Mouse (Mus musculus): ENCODE measurements around the gene Zfp454. TPM values are rescaled to one million over a fixed set of nuclear protein-coding genes. Genes with fewer than 3 reads are reported as not detected.

Gene Zfp454
- polyA plus RNA-seq (2012; rRNA removed), result 0.92 and 0.99 TPM in 2 replicates

DNA sequence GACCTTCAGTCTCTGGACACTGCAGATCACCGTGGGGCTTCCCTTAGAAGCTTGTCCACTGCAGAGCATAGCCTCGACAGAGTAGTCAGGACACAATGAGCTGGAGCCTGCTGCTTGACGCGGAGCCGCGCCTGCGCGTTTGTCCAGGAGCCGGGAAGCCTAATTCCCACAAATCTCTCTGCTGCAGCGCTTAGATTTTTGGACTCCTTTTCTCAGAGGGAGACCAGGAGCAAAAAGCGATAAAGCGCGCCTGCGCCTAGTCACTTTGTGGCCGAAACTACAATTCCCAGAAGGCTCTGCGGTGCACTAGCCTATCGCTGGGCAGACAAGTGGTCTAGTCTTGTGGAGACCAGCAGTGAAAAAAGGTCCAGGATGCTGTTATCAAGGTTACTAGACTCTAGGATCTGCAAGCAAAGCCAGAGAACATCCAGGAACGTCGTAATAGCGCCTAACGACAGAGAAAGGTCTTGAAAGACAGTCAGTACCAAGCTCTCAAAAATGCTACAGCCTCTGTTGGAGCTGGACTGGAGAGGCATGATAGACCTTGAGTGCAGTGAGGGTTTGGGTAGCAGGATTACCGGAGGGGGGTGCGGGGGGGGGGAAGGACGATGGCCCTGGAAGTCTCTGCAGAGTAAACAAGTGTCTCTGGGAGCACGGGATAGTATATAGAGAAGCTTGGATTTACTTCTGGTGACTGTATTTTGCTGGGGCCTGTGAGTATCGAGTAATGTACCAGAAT lies at the start of gene Zfp454:
TSS of gene Zfp454 (minus strand) at position 262 of the 739 bp plus-strand sequence.
- DNase-seq, result peak; percentile 94
- 7% methylated on average over 26 of the region's 26 CpGs for WGBS
- H3K4me3 ChIP-seq (ENCODE audit: insufficient read depth, low read depth, low read length), result peak within 1 kb of the TSS; percentile 47
- no peaks in the 10 kb centered on the region for H3K4me1 ChIP-seq (ENCODE audit: control insufficient read depth, insufficient read depth, low read length)
- TF ChIP-seq CTCF (conservative IDR thresholded peaks at IDR 0.05; ENCODE audit: insufficient read depth, insufficient read length, low read depth, low read length) (no peak), POLR2A (IDR thresholded peaks at IDR 0.05; ENCODE audit: low read depth, low read length) (peak; percentile 11)
- no peaks in the 10 kb centered on the region for H3K27me3 ChIP-seq (replicated peaks; ENCODE audit: control insufficient read depth, insufficient read depth, low read length)
- no peaks in the 10 kb centered on the region for H3K36me3 ChIP-seq (ENCODE audit: control insufficient read depth, insufficient read depth, low read length)
- H3K27ac ChIP-seq (ENCODE audit: insufficient read depth, low read depth, low read length), result no peak within 1 kb of the TSS

DNA sequence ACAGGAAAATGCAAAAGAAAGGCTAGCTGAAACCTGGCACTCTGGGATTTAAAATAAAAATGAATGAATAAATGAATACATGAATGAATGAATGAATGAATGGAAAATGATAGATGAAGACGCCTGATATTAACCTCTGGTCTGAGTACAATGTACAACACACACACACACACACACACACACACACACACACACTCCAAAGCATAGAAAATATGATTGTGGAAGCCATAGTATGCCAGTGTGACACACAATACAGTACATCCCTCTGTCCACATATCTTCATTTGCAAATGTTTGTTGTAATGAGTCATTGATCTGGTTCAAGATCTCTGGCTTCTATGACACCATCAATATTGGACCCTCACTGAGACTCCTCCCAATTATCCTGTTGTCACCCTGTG lies 44.6 kb upstream of the Zfp454 start:
- H3K27ac ChIP-seq (ENCODE audit: insufficient read depth, low read depth, low read length), result no peak overlapping the region
- no peak for TF ChIP-seq POLR2A (IDR thresholded peaks at IDR 0.05; ENCODE audit: low read depth, low read length)
- no peak for TF ChIP-seq CTCF (conservative IDR thresholded peaks at IDR 0.05; ENCODE audit: insufficient read depth, insufficient read length, low read depth, low read length)

DNA sequence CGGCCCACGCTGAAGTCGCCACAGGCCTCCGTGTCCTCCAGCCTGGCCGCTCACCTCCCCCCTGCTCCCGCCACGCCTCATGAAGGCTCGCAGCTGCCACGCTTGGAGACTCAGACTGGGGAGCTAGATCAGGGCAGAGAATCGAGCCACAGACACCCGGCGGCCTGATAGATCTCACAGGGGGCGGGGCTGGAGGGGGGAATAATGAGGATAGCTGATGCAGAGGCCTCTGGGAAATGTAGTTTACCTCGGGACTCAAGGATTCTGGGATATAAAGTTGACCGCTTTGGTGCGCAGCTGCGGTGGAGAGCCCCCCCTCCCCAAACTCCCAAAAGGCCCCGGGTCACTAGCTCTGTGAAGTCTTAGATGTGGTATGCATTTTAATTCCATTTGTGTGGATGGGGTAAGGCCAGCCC lies 44.0 kb upstream of the Zfp454 start, which contains the start of gene Zfp354b:
TSS of gene Zfp354b (minus strand) at position 183 of the 416 bp plus-strand sequence.
- peak; percentile 93 for DNase-seq
- TF ChIP-seq CTCF (conservative IDR thresholded peaks at IDR 0.05; ENCODE audit: insufficient read depth, insufficient read length, low read depth, low read length) (no peak), POLR2A (IDR thresholded peaks at IDR 0.05; ENCODE audit: low read depth, low read length) (no peak)
- Histone ChIP-seq H3K36me3 (ENCODE audit: control insufficient read depth, insufficient read depth, low read length) (no peaks in the 10 kb centered on the region), H3K4me1 (ENCODE audit: control insufficient read depth, insufficient read depth, low read length) (no peaks in the 10 kb centered on the region), H3K27ac (ENCODE audit: insufficient read depth, low read depth, low read length) (peak within 1 kb of the TSS; percentile 49; the same call in 1 of the 2 replicates), H3K27me3 (replicated peaks; ENCODE audit: control insufficient read depth, insufficient read depth, low read length) (no peaks in the 10 kb centered on the region), H3K4me3 (ENCODE audit: insufficient read depth, low read depth, low read length) (peak within 1 kb of the TSS; percentile 78)
- WGBS, result under 1% methylated on average over 18 of the region's 18 CpGs

More for the DNA sequence above, 44.6 kb upstream of the Zfp454 start:
- no peaks in the 10 kb centered on the region for H3K4me1 ChIP-seq (ENCODE audit: control insufficient read depth, insufficient read depth, low read length)
- DNase-seq, result no peak
- H3K36me3 ChIP-seq (ENCODE audit: control insufficient read depth, insufficient read depth, low read length), result no peaks in the 10 kb centered on the region
- 50% methylated on average over 1 of the region's 1 CpGs for WGBS
- H3K4me3 ChIP-seq (ENCODE audit: insufficient read depth, low read depth, low read length), result no peak overlapping the region
- H3K27me3 ChIP-seq (replicated peaks; ENCODE audit: control insufficient read depth, insufficient read depth, low read length), result no peaks in the 10 kb centered on the region

DNA sequence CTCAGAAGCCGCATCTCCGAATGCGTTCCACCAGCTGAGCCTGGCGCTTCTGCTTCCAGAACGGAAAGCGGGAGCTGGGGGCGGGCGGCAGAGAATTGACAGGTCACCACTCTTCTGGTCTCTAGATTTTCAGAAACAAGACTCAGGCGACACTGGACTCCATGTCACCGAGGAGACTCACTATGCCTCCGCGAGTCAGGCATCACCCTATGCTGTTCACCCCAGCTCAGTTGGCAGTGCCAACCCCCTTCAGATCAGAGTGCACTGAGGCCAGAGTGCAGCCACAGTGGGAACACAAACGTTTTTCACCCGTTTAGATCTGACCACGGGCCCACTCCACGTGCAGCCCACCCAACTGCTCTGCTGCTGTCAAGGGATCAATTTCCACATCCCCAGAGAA lies 43.6 kb upstream of the Zfp454 start:
- Histone ChIP-seq H3K36me3 (ENCODE audit: control insufficient read depth, insufficient read depth, low read length) (no peaks in the 10 kb centered on the region), H3K27me3 (replicated peaks; ENCODE audit: control insufficient read depth, insufficient read depth, low read length) (no peaks in the 10 kb centered on the region), H3K27ac (ENCODE audit: insufficient read depth, low read depth, low read length) (peak overlapping the region; percentile 49; the same call in 1 of the 2 replicates), H3K4me3 (ENCODE audit: insufficient read depth, low read depth, low read length) (peak overlapping the region; percentile 78), H3K4me1 (ENCODE audit: control insufficient read depth, insufficient read depth, low read length) (no peaks in the 10 kb centered on the region)
- 1% methylated on average over 16 of the region's 16 CpGs for WGBS
- no peak for TF ChIP-seq POLR2A (IDR thresholded peaks at IDR 0.05; ENCODE audit: low read depth, low read length)
- no peak for DNase-seq

DNA sequence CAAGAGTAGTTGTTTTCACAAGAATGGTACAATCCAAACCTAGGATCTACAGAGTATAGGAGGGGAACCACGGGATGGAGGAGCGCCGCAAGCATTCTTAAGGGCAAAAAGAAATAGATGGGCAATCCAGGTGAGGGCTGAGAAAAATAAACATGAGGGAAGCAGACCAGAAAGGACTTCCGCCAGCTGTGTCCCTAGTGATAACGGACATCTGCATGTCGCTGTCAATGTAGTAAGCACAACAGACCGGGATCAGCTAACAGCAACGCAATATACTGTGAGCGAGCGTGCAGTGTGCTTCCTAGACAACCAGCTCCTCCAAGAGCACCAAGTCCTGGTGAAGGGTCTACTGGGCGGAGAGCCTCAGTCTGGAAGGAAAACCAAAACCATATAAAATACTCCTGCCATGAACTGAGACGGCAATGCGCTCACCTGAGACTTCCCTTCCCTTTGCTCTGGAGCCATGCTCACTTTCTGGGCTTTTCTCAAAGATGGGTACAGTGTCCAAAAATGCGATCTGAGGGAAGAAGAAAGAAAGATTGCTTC lies 43.1 kb upstream of the Zfp454 start:
- DNase-seq, result no peak
- no peaks in the 10 kb centered on the region for H3K36me3 ChIP-seq (ENCODE audit: control insufficient read depth, insufficient read depth, low read length)
- 12% methylated on average over 14 of the region's 14 CpGs for WGBS
- H3K27ac ChIP-seq (ENCODE audit: insufficient read depth, low read depth, low read length), result no peak overlapping the region
- H3K4me1 ChIP-seq (ENCODE audit: control insufficient read depth, insufficient read depth, low read length), result no peaks in the 10 kb centered on the region
- H3K4me3 ChIP-seq (ENCODE audit: insufficient read depth, low read depth, low read length), result peak overlapping the region; percentile 78
- H3K27me3 ChIP-seq (replicated peaks; ENCODE audit: control insufficient read depth, insufficient read depth, low read length), result no peaks in the 10 kb centered on the region
- no peak for TF ChIP-seq POLR2A (IDR thresholded peaks at IDR 0.05; ENCODE audit: low read depth, low read length)
- no peak for TF ChIP-seq CTCF (conservative IDR thresholded peaks at IDR 0.05; ENCODE audit: insufficient read depth, insufficient read length, low read depth, low read length)

DNA sequence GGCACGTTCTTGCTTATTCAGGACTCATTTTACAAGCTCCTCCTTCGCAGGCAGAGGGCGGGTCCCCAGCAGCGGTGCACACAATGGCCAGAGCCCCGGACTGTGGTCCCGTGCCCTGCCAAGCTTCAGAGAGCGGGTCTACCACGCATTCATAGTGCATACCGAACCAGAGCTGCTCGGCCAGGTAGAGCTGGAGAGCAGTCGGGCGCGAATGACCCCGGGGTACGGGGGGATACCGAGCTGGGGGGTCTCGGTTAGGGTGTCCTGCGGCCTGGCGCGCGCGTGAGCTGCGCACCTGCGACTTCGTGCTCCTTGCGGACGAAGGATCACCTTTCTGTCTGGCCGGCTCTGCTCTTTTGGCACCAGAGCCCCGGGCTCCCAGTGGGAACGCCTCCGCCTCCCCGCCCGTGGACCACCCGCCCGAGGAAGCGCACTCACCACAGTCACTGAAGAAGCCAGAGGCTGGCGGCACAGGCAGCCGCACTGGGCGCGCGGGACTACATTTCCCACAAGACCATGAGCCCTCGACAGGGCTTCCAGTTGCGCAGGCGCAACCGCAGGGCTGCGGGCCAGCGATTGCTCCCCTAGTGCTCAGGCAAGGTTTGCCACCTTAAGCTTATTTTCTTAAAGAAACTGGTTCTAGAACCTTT lies 28.3 kb upstream of the Zfp454 start, which contains the start of gene Zfp2:
TSS of gene Zfp2 (minus strand) at position 495 of the 650 bp plus-strand sequence.
- peaks cover 3% of the 10 kb centered on the region; the same call in 1 of the 2 replicates for H3K4me1 ChIP-seq (ENCODE audit: control insufficient read depth, insufficient read depth, low read length)
- peak within 1 kb of the TSS; percentile 82 for H3K4me3 ChIP-seq (ENCODE audit: insufficient read depth, low read depth, low read length)
- 1% methylated on average over 47 of the region's 47 CpGs for WGBS
- peaks cover 3% of the 10 kb centered on the region; the same call in 1 of the 2 replicates for H3K36me3 ChIP-seq (ENCODE audit: control insufficient read depth, insufficient read depth, low read length)
- peak within 1 kb of the TSS; percentile 12 for H3K27ac ChIP-seq (ENCODE audit: insufficient read depth, low read depth, low read length)
- no peaks in the 10 kb centered on the region for H3K27me3 ChIP-seq (replicated peaks; ENCODE audit: control insufficient read depth, insufficient read depth, low read length)
- peak; percentile 96 for DNase-seq
- TF ChIP-seq CTCF (conservative IDR thresholded peaks at IDR 0.05; ENCODE audit: insufficient read depth, insufficient read length, low read depth, low read length) (peak; percentile 63), POLR2A (IDR thresholded peaks at IDR 0.05; ENCODE audit: low read depth, low read length) (no peak)

DNA sequence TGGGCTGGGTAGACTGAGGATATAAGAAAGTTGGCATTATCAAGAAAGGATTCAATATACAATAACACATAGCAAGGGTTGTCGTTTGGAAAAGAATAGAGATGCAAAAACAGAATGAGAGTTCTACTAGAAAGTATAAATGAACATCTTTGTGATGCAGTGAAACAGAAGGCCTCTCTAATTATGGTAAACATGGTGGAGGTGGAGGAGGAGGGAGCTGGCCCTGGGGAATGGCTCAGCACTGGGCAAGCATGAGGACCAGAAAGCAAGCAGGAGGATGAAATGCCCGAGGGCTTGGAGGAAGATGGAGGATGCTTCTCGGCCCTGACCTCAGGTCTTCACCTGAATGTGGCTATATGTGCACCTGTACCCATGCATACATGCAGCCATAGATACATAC lies 27.0 kb upstream of the Zfp454 start:
- no peak for DNase-seq
- Histone ChIP-seq H3K4me1 (ENCODE audit: control insufficient read depth, insufficient read depth, low read length) (peaks cover 3% of the 10 kb centered on the region; the same call in 1 of the 2 replicates), H3K27ac (ENCODE audit: insufficient read depth, low read depth, low read length) (no peak overlapping the region), H3K27me3 (replicated peaks; ENCODE audit: control insufficient read depth, insufficient read depth, low read length) (no peaks in the 10 kb centered on the region), H3K4me3 (ENCODE audit: insufficient read depth, low read depth, low read length) (no peak overlapping the region), H3K36me3 (ENCODE audit: control insufficient read depth, insufficient read depth, low read length) (peaks cover 7% of the 10 kb centered on the region)
- WGBS, result 96% methylated on average over 3 of the region's 3 CpGs
- no peak for TF ChIP-seq POLR2A (IDR thresholded peaks at IDR 0.05; ENCODE audit: low read depth, low read length)
- TF ChIP-seq CTCF (conservative IDR thresholded peaks at IDR 0.05; ENCODE audit: insufficient read depth, insufficient read length, low read depth, low read length), result no peak
